Mouse (Mus musculus) MEL (cell line): ENCODE data around the gene Gngt2. TPM values are rescaled to one million over a fixed set of nuclear protein-coding genes. Genes with fewer than 3 reads are reported as not detected.

ENCODE experiments used
- DNase-seq: peaks from one replicate; pipeline ENCODE4 v3.0.0; 2011; ENCODE audit warnings: low read depth, low spot score
- H3K27ac ChIP-seq: 2 replicates; pipeline ENCODE4 v1.5.1; 2012; ENCODE audit warnings: low read depth, mild to moderate bottlenecking, control low read depth, low read length, moderate library complexity; ENCODE audit not compliant: control insufficient read depth
- H3K27me3 ChIP-seq, 2 experiments: fragments of 150-350 bp in 1 of 2; sonication (generic) in 1 of 2; 2 replicates each; pipeline ENCODE4 v1.6.1; 2012; ENCODE audit warnings: low read length in 2 of 2, mild to moderate bottlenecking in 2 of 2, improper control_type of control experiment in 1 of 2, moderate library complexity in 1 of 2; ENCODE audit not compliant: insufficient read depth in 2 of 2, control insufficient read depth in 1 of 2
- H3K36me3 ChIP-seq, 2 experiments: 2 replicates each; pipeline ENCODE4 v1.6.1; 2012 to 2014; ENCODE audit warnings: low read length in 2 of 2, improper control_type of control experiment in 1 of 2, inconsistent platforms in 1 of 2, mild to moderate bottlenecking in 1 of 2; ENCODE audit not compliant: insufficient read depth in 2 of 2, control insufficient read depth in 1 of 2
- H3K4me1 ChIP-seq, 2 experiments: fragments of 150-350 bp in 1 of 2; sonication (generic) in 1 of 2; 2 replicates each; pipeline ENCODE4 v1.6.1; 2012; ENCODE audit warnings: low read length in 2 of 2, improper control_type of control experiment in 1 of 2, mild to moderate bottlenecking in 1 of 2; ENCODE audit not compliant: insufficient read depth in 2 of 2, control insufficient read depth in 1 of 2
- H3K4me3 ChIP-seq, 2 experiments: fragments of 150-350 bp in 1 of 2; sonication (generic) in 1 of 2; 2 replicates each; pipeline ENCODE4 v1.5.1; 2012; ENCODE audit warnings: low read depth in 2 of 2, low read length in 2 of 2, mild to moderate bottlenecking in 2 of 2, moderate library complexity in 2 of 2, control low read depth in 1 of 2, improper control_type of control experiment in 1 of 2; ENCODE audit not compliant: control insufficient read depth in 1 of 2, insufficient read depth in 1 of 2
- H3K79me2 ChIP-seq: 2 replicates; pipeline ENCODE4 v1.6.1; 2012; ENCODE audit warnings: mild to moderate bottlenecking, low read length, moderate library complexity; ENCODE audit not compliant: control insufficient read depth, poor library complexity, insufficient read depth
- H3K9ac ChIP-seq: 2 replicates; pipeline ENCODE4 v1.6.1; 2012; ENCODE audit warnings: low read depth, mild to moderate bottlenecking, control low read depth, low read length, moderate library complexity; ENCODE audit not compliant: control insufficient read depth, poor library complexity, severe bottlenecking
- H3K9me3 ChIP-seq: fragments of 150-350 bp; sonication (generic); replicated peaks from 2 replicates; pipeline ENCODE4 v1.6.1; 2012; ENCODE audit warnings: mild to moderate bottlenecking, low read length, improper control_type of control experiment, moderate library complexity; ENCODE audit not compliant: insufficient read depth
- BHLHE40 ChIP-seq: IDR thresholded peaks from 2 replicates; pipeline ENCODE4 v1.6.1; 2012; ENCODE audit warnings: low read depth, mild to moderate bottlenecking, inconsistent platforms, low read length, improper control_type of control experiment, borderline replicate concordance
- CHD1 ChIP-seq: IDR thresholded peaks from 2 replicates; pipeline ENCODE4 v1.6.1; 2012; ENCODE audit warnings: low read depth, mild to moderate bottlenecking, inconsistent platforms, low read length, improper control_type of control experiment
- CHD2 ChIP-seq: IDR thresholded peaks from 2 replicates; pipeline ENCODE4 v1.6.1; 2011; ENCODE audit warnings: low read length, improper control_type of control experiment
- CTCF ChIP-seq, 3 experiments: IDR thresholded peaks in 2 of 3; conservative IDR thresholded peaks in 1 of 3; 2 replicates each; pipeline ENCODE4 v1.5.1; 2011 to 2012; ENCODE audit warnings: low read length in 3 of 3, low read depth in 2 of 3, mild to moderate bottlenecking in 2 of 3, improper control_type of control experiment in 1 of 3, inconsistent platforms in 1 of 3, mixed read lengths in 1 of 3, moderate library complexity in 1 of 3; ENCODE audit not compliant: control insufficient read depth in 1 of 3, insufficient read depth in 1 of 3, poor library complexity in 1 of 3, severe bottlenecking in 1 of 3
- GATA1 ChIP-seq: IDR thresholded peaks from 2 replicates; pipeline ENCODE4 v1.6.1; 2011; ENCODE audit warnings: low read depth, low read length, improper control_type of control experiment
- HCFC1 ChIP-seq: IDR thresholded peaks from 2 replicates; pipeline ENCODE4 v1.6.1; 2012; ENCODE audit warnings: low read depth, mild to moderate bottlenecking, inconsistent platforms, low read length, improper control_type of control experiment, moderate library complexity
- KAT2A ChIP-seq: conservative IDR thresholded peaks from 2 replicates; pipeline ENCODE4 v1.6.1; 2012; ENCODE audit warnings: low read depth, low read length, improper control_type of control experiment, inconsistent platforms
- MAFK ChIP-seq: IDR thresholded peaks from 2 replicates; pipeline ENCODE4 v1.6.1; 2011; ENCODE audit warnings: low read depth, mild to moderate bottlenecking, low read length, improper control_type of control experiment, borderline replicate concordance
- MAX ChIP-seq: IDR thresholded peaks from 2 replicates; pipeline ENCODE4 v1.6.1; 2011; ENCODE audit warnings: low read length, improper control_type of control experiment
- MEF2A ChIP-seq: IDR thresholded peaks from 2 replicates; pipeline ENCODE4 v1.6.1; 2014; ENCODE audit warnings: low read depth, mild to moderate bottlenecking, inconsistent platforms, low read length, improper control_type of control experiment; ENCODE audit not compliant: poor library complexity, insufficient replicate concordance, severe bottlenecking; ENCODE audit errors: extremely low read depth
- MYB ChIP-seq: IDR thresholded peaks from 2 replicates; pipeline ENCODE4 v1.6.1; 2011; ENCODE audit warnings: mild to moderate bottlenecking, low read depth, low read length, improper control_type of control experiment
- MYC ChIP-seq: IDR thresholded peaks from 2 replicates; pipeline ENCODE4 v1.6.1; 2011; ENCODE audit warnings: low read depth, mild to moderate bottlenecking, low read length, improper control_type of control experiment, moderate library complexity
- NELFE ChIP-seq: IDR thresholded peaks from 2 replicates; pipeline ENCODE4 v1.6.1; 2011; ENCODE audit warnings: low read depth, low read length, improper control_type of control experiment
- NRF1 ChIP-seq: IDR thresholded peaks from 2 replicates; pipeline ENCODE4 v1.6.1; 2014; ENCODE audit warnings: low read depth, mild to moderate bottlenecking, inconsistent platforms, low read length, improper control_type of control experiment, moderate library complexity; ENCODE audit not compliant: poor library complexity, insufficient read depth, severe bottlenecking
- POLR2AphosphoS2 ChIP-seq: IDR thresholded peaks from 2 replicates; pipeline ENCODE4 v1.6.1; 2011; ENCODE audit warnings: low read length, improper control_type of control experiment
- RAD21 ChIP-seq: IDR thresholded peaks from 2 replicates; pipeline ENCODE4 v1.6.1; 2011; ENCODE audit warnings: mild to moderate bottlenecking, low read depth, low read length, improper control_type of control experiment
- SMC3 ChIP-seq: IDR thresholded peaks from 2 replicates; pipeline ENCODE4 v1.6.1; 2011; ENCODE audit warnings: low read depth, low read length, improper control_type of control experiment
- UBTF ChIP-seq: IDR thresholded peaks from 2 replicates; pipeline ENCODE4 v1.6.1; 2012; ENCODE audit warnings: low read depth, mild to moderate bottlenecking, inconsistent platforms, low read length, improper control_type of control experiment, moderate library complexity, borderline replicate concordance; ENCODE audit not compliant: insufficient read depth
- ZC3H11A ChIP-seq: IDR thresholded peaks from 2 replicates; pipeline ENCODE4 v1.6.1; 2012; ENCODE audit warnings: low read depth, mild to moderate bottlenecking, inconsistent platforms, low read length, improper control_type of control experiment
- ZKSCAN1 ChIP-seq: IDR thresholded peaks from 2 replicates; pipeline ENCODE4 v1.6.1; 2012; ENCODE audit warnings: low read depth, mild to moderate bottlenecking, inconsistent platforms, low read length, improper control_type of control experiment, moderate library complexity
- ZMIZ1 ChIP-seq: IDR thresholded peaks from 2 replicates; pipeline ENCODE4 v1.6.1; 2012; ENCODE audit warnings: low read depth, mild to moderate bottlenecking, inconsistent platforms, low read length, improper control_type of control experiment, moderate library complexity
- polyA plus RNA-seq, 2 experiments: library from polyadenylated mRNA; stranded (reverse) in 1 of 2; unstranded in 1 of 2; fragments of >175 nt in 1 of 2; fragments of >200 nt in 1 of 2; gene quantifications; 2 replicates each; pipeline versions ENCODE4 v1.2.1 to v1.2.4; 2012; ENCODE audit warnings: low replicate concordance in 2 of 2, low read depth in 1 of 2; ENCODE audit not compliant: insufficient read length in 2 of 2, insufficient read depth in 1 of 2, missing spikeins in 1 of 2
- total RNA-seq: library from RNA; depleted of rRNA; stranded (reverse); fragments of 300-350 nt; gene quantifications from 2 replicates; pipeline ENCODE4 v1.2.3, GENCODE M21; 2012

Gene Gngt2
- total and polyA plus RNA-seq, 3 experiments: 23.5 to 25.9 TPM; not detected in 1

DNA sequence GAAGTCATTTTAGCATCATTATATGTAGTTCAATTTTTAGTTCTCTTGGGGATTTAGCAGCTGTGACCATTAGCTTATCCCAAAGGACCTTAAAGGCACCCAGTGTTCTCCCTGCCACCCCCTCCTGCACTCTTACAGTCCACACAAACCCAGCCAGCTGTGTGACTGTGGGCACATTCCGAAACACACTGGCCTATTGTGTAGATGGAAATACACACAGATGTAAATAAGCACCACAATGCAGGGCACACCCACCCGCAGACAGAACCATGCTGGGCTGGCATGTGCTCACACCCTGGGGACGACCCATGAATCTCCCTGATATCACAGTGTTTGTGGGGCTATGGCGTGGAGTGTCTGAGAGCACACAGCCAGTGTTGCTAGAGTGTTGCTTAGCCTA is 24.8 kb upstream of the Gngt2 start:
- no peak overlapping the region for H3K9ac ChIP-seq
- TF ChIP-seq ZC3H11A (no peak), NELFE (no peak), MYC (no peak), CTCF (IDR thresholded peaks at IDR 0.05 in 2 of 3, conservative IDR thresholded peaks at IDR 0.05 in 1 of 3; ENCODE audit: control insufficient read depth in 1 of 3, insufficient read depth in 1 of 3, low read depth in 2 of 3, low read length in 3 of 3, poor library complexity in 1 of 3, severe bottlenecking in 1 of 3) (no peak), POLR2AphosphoS2 (no peak), CHD1 (no peak), ZKSCAN1 (no peak), MAFK (no peak), ZMIZ1 (no peak), NRF1 (no peak), UBTF (no peak), MYB (no peak), SMC3 (no peak), CHD2 (no peak), HCFC1 (no peak), RAD21 (no peak), KAT2A (no peak), GATA1 (no peak), MEF2A (no peak), BHLHE40 (no peak)
- TF ChIP-seq, all 39 proteins: peak for 0
- Histone ChIP-seq H3K4me1 (peaks cover 11 to 31% of the 10 kb centered on the region in 2 experiments), H3K79me2 (no peaks in the 10 kb centered on the region), H3K9me3 (no peaks in the 10 kb centered on the region), H3K27ac (no peak overlapping the region), H3K4me3 (no peak overlapping the region), H3K36me3 (peaks cover 0 to 14% of the 10 kb centered on the region in 2 experiments; a peak in 2 of 4 replicates), H3K27me3 (no peaks in the 10 kb centered on the region)
- DNase-seq: no peak

DNA sequence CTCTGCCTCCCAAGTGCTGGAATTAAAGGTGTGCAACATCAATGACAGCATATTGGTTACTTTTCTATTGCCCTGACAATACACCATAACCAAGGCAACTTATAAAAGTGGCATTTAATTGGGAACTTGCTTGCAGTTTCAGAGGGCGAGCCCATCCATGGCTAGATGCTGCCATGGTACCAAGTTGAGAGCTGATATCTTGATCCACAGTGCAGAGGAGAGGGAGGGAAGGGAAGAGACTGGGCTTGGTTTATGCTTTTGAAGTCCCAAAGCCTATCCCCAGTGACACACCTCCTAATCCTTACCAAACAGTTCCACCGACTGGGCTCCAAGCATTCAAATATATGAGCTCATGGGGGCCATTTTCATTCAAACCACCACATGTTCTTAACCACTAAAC is 22.9 kb upstream of the Gngt2 start:
- TF ChIP-seq MAX: no peak
- 0 out of 2 replicates have a peak, but pooled peaks have one; percentile 19 for TF ChIP-seq NELFE
- TF ChIP-seq, all 39 proteins: peak for 1
- H3K9ac ChIP-seq: no peak overlapping the region

More for the DNA sequence above, 22.9 kb upstream of the Gngt2 start:
- Histone ChIP-seq H3K79me2 (no peaks in the 10 kb centered on the region), H3K27ac (no peak overlapping the region), H3K4me3 (no peak overlapping the region), H3K4me1 (peaks cover 8 to 19% of the 10 kb centered on the region in 2 experiments), H3K27me3 (no peaks in the 10 kb centered on the region), H3K36me3 (peaks cover 0 to 7% of the 10 kb centered on the region in 2 experiments; a peak in 2 of 4 replicates), H3K9me3 (no peaks in the 10 kb centered on the region)
- DNase-seq: no peak
